Mouse (Mus musculus) spleen, adult 2 months (tissue): ENCODE measurements around the gene Fras1. TPM values are rescaled to one million over a fixed set of nuclear protein-coding genes. Genes with fewer than 3 reads are reported as not detected.

Source experiments
- DNase-seq, 2 experiments: peaks; one replicate each; pipeline versions ENCODE4 v3.0.0 to v3.0.0-alpha.2; 2012 to 2021; ENCODE audit warnings: low spot score in 2 of 2, low read depth in 1 of 2
- H3K27ac ChIP-seq: fragments of 200-500 bp; 2 replicates; pipeline ENCODE4 v1.5.1; 2012; ENCODE audit warnings: low read length, inconsistent platforms; ENCODE audit not compliant: insufficient read depth
- H3K27me3 ChIP-seq: fragments of 200-500 bp; 2 replicates; pipeline ENCODE4 v1.6.1; 2012; ENCODE audit warnings: mild to moderate bottlenecking, moderate library complexity, low read length, inconsistent platforms; ENCODE audit not compliant: control insufficient read depth, insufficient read depth
- H3K36me3 ChIP-seq: fragments of 200-500 bp; 2 replicates; pipeline ENCODE4 v1.6.1; 2012; ENCODE audit warnings: mild to moderate bottlenecking, low read length, inconsistent platforms; ENCODE audit not compliant: control insufficient read depth, insufficient read depth
- H3K4me1 ChIP-seq: fragments of 200-500 bp; 2 replicates; pipeline ENCODE4 v1.6.1; 2011; ENCODE audit warnings: inconsistent platforms; ENCODE audit not compliant: control insufficient read depth, insufficient read depth, insufficient read length
- H3K4me3 ChIP-seq: fragments of 200-500 bp; 2 replicates; pipeline ENCODE4 v1.5.1; 2011; ENCODE audit warnings: mild to moderate bottlenecking, inconsistent platforms; ENCODE audit not compliant: insufficient read depth, insufficient read length; ENCODE audit errors: extremely low read depth
- CTCF ChIP-seq: fragments of 200-500 bp; IDR thresholded peaks from 2 replicates; pipeline ENCODE4 v1.5.1; 2011; ENCODE audit warnings: mild to moderate bottlenecking, inconsistent platforms; ENCODE audit not compliant: insufficient read depth, insufficient read length, insufficient replicate concordance; ENCODE audit errors: extremely low read depth
- POLR2A ChIP-seq: fragments of 200-500 bp; IDR thresholded peaks from 2 replicates; pipeline ENCODE4 v1.6.1; 2011; ENCODE audit warnings: low read depth, low read length, inconsistent platforms
- WGBS: fragments of 180-500 bp; shearing (Covaris S2); methylation state at CpG from one replicate; pipeline ENCODE4 v1.1.7; 2018; 5-methylcytosine and 5-hydroxymethylcytosine counted together
- polyA plus RNA-seq: library from polyadenylated mRNA; depleted of rRNA; stranded (reverse); fragments of >200 nt; gene quantifications from 2 replicates; pipeline ENCODE4 v1.2.3, GENCODE M21; 2012

The Fras1 gene
- polyA plus RNA-seq, 1 experiment = 1.2 TPM

- no peak for DNase-seq
- Histone ChIP-seq H3K4me1 (no peaks in the 10 kb centered on the region), H3K27me3 (no peaks in the 10 kb centered on the region), H3K27ac (no peak overlapping the region), H3K4me3 (no peak overlapping the region), H3K36me3 (no peaks in the 10 kb centered on the region)
- WGBS = 79% methylated on average over 7 of the region's 7 CpGs
- TF ChIP-seq POLR2A (no peak), CTCF (no peak)
Measured at GRCm38 (mm10) chr5:96603974-96604769, 230.4 kb downstream of the Fras1 start.

GRCm38 (mm10) chr5:96608036-96608435 is 234.3 kb downstream of the Fras1 start:
- no peak overlapping the region for H3K27ac ChIP-seq
- TF ChIP-seq CTCF = no peak
- TF ChIP-seq POLR2A = no peak
- H3K36me3 ChIP-seq = no peaks in the 10 kb centered on the region
- H3K27me3 ChIP-seq = no peaks in the 10 kb centered on the region
- WGBS = 87% methylated on average over 5 of the region's 5 CpGs
- H3K4me1 ChIP-seq = no peaks in the 10 kb centered on the region
- no peak overlapping the region for H3K4me3 ChIP-seq
- DNase-seq = no peak

- no peak for TF ChIP-seq POLR2A
- no peak for TF ChIP-seq CTCF
Measured at GRCm38 (mm10) chr5:96608581-96609280, 235.0 kb downstream of the Fras1 start.

GRCm38 (mm10) chr5:96612077-96612476 is 238.3 kb downstream of the Fras1 start:
- H3K27me3 ChIP-seq = no peaks in the 10 kb centered on the region
- H3K36me3 ChIP-seq = no peaks in the 10 kb centered on the region
- no peak overlapping the region for H3K4me3 ChIP-seq
- DNase-seq = no peak
- no peak overlapping the region for H3K27ac ChIP-seq
- TF ChIP-seq POLR2A (no peak), CTCF (no peak)
- H3K4me1 ChIP-seq = no peaks in the 10 kb centered on the region
- WGBS = 84% methylated on average over 10 of the region's 10 CpGs

More at GRCm38 (mm10) chr5:96608581-96609280, 235.0 kb downstream of the Fras1 start:
- no peak for DNase-seq
- 61% methylated on average over 3 of the region's 3 CpGs for WGBS
- Histone ChIP-seq H3K4me3 (no peak overlapping the region), H3K27ac (no peak overlapping the region), H3K36me3 (no peaks in the 10 kb centered on the region), H3K4me1 (no peaks in the 10 kb centered on the region), H3K27me3 (no peaks in the 10 kb centered on the region)

- TF ChIP-seq POLR2A (no peak), CTCF (no peak)
- DNase-seq = no peak
- H3K4me3 ChIP-seq = no peak overlapping the region
- H3K36me3 ChIP-seq = no peaks in the 10 kb centered on the region
- H3K27ac ChIP-seq = no peak overlapping the region
- no peaks in the 10 kb centered on the region for H3K27me3 ChIP-seq
- H3K4me1 ChIP-seq = no peaks in the 10 kb centered on the region
- WGBS = 84% methylated on average over 6 of the region's 6 CpGs
Measured at GRCm38 (mm10) chr5:96616954-96617646, 243.3 kb downstream of the Fras1 start.

- Histone ChIP-seq H3K36me3 (no peaks in the 10 kb centered on the region), H3K4me3 (no peak overlapping the region), H3K27ac (no peak overlapping the region), H3K4me1 (no peaks in the 10 kb centered on the region), H3K27me3 (no peaks in the 10 kb centered on the region)
- no peak for TF ChIP-seq CTCF
- TF ChIP-seq POLR2A = no peak
- DNase-seq = no peak
- WGBS = 56% methylated on average over 2 of the region's 2 CpGs
Measured at GRCm38 (mm10) chr5:96618008-96618407, 244.3 kb downstream of the Fras1 start.
